Mouse (Mus musculus): ENCODE measurements at regions not wholly inside any gene's neighbourhood (a gene's known extent, or its start where the extent isn't known, plus 50 kb on each side); places are given as distances from the start of the nearest gene placed in this dataset.

GRCm38 (mm10) chr3:136442099-136442498, 116.2 kb upstream of the Bank1 start:
- no peak for DNase-seq

GRCm38 (mm10) chr3:136439907-136440645, 114.2 kb upstream of the Bank1 start:
- no peak for DNase-seq

GRCm38 (mm10) chr3:136439350-136439749, 113.5 kb upstream of the Bank1 start:
- DNase-seq: peak; percentile 16

GRCm38 (mm10) chr3:136434407-136434806, 108.5 kb upstream of the Bank1 start:
- DNase-seq: no peak

GRCm38 (mm10) chr3:136432072-136432471, 106.2 kb upstream of the Bank1 start:
- no peak for DNase-seq

DNA sequence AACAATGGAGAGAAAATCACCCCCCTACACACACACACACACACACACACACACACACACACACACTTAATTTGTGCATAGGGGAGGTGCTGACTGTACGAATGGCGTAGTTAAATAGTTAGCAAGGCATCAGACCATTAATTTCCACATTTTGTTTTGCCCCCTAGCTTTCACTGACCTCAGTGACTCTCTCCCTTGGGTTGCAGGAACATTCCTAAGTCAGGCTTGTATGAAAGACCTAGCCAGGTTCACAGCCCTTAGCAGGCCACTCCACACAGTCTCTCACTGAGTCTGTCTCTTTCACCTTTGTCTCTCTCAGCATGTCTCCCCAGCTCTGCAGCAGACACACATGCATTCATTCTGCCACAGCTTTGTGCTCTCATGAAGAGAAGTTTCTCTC, 101.6 kb upstream of the Bank1 start:
- DNase-seq: peak; percentile 54

GRCm38 (mm10) chr3:136426539-136427194, 100.8 kb upstream of the Bank1 start:
- DNase-seq: no peak

GRCm38 (mm10) chr3:136421969-136422614, 96.2 kb upstream of the Bank1 start:
- DNase-seq: peak; percentile 34

- no peak for DNase-seq
Measured at GRCm38 (mm10) chr3:136405606-136406005, 79.7 kb upstream of the Bank1 start.

DNA sequence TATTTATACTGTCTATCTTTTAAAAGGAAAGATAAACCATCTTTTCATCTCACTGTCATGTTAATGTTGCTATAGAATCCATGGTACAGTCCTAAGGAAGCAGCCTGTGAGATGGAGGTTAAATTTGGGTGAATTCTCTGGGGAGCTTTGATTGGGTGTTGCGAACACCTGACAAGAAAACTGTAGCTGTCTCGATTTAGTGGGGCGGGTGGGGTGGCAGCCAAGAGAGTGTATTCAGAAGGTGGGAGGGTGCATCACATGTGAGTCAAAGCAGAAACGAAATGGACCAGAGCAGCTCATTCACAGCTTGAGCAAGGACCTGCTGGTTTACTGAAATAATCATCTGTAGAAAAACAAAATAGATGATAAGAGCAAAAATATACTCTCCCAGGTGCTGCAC, 57.4 kb upstream of the Bank1 start:
- DNase-seq: no peak

DNA sequence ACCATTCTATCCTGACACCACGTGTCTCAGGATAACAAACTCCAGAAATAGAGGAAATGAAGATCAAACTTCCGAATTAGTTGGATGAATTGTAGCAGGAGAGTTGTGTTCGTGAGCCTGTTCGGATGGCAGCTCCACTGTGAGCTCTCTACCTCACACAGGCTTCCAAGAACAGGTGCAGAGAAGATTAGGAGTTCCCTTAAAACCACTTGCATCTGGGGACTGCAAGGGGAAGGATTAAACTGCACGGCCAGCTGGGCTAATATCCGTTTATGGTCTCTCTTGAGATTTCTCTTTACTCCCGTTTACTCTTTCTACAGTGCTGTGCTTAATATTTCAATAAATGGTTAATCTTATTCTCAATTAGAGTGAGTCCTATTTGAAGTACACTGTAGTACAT, 54.8 kb upstream of the Bank1 start:
- DNase-seq: no peak

GRCm38 (mm10) chr3:136379741-136380398, 54.0 kb upstream of the Bank1 start:
- no peak for DNase-seq

- DNase-seq: no peak
Measured at GRCm38 (mm10) chr3:136376893-136377292, 51.0 kb upstream of the Bank1 start.

All from kidney, adult 11 months (tissue).